Mouse (Mus musculus) liver, adult 2 months (tissue): ENCODE data around the gene Dnajc19.

Experiments
- CTCF ChIP-seq: fragments of 200-500 bp; IDR thresholded peaks from 2 replicates; pipeline ENCODE4 v1.5.1; 2011; ENCODE audit warnings: low read depth, low read length, control low read depth
- POLR2A ChIP-seq: fragments of 200-500 bp; IDR thresholded peaks from 2 replicates; pipeline ENCODE4 v1.6.1; 2011; ENCODE audit warnings: low read length, control low read depth; ENCODE audit not compliant: insufficient read depth; ENCODE audit errors: extremely low read depth

DNA sequence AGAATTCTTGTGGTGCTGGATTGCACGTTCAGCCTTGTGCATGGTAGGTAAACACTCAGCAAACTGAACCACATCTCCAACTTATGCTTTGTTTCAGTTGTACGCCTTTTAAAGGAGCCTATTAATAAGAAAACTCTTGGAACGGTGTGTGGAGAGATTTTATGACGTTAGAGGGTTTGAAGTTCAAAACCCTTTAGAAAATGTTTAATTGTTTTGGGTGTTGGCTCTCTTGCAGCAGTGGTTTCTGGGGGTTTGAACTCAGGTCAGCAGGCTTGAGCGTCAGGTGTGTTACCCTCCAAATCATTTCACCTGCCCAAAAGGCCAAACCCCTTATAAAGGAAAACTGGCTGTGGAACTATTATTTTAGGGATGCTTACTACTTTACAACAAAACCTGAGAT is 40.2 kb upstream of the Dnajc19 start:
- no peak for TF ChIP-seq CTCF
- TF ChIP-seq POLR2A, result no peak
